Mouse (Mus musculus): ENCODE results near the gene Lrrc19.
"Not testable (repeated sequence)": the region's sequence is repeated elsewhere in the genome, so short reads cannot be mapped to it uniquely, and the experiment has no call there.

Lrrc19 gene

DNA sequence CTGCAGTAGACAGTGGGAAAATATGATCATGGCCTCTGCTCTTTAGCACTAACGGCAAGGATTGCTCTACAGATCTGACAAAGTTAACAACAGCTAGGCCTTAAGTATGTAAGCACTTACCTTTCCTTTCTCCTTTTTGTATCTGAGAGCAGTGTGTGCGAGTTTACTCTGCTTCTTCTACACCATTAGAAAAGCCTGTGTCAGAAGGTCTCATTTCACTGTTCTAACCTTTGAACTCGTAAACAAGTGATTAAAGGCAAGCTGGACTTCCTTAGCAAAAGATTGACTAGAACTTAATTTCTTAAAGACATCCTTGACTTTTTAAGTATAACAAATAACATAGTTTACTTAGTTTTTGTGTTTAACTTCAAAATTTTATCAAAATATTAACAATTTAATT, at the start of gene Lrrc19:
Gene Lrrc19, minus strand, starts transcription at position 225 of the 400 bp plus-strand sequence.
- in situ Hi-C loops (cut with MboI; ENCODE audit: unreplicated experiment in 2 of 2) = no loop called here

GRCm38 (mm10) chr4:94696368-94696767, 46.4 kb upstream of the Lrrc19 start:
- in situ Hi-C loops (cut with MboI; ENCODE audit: unreplicated experiment in 2 of 2) = no loop called here

DNA sequence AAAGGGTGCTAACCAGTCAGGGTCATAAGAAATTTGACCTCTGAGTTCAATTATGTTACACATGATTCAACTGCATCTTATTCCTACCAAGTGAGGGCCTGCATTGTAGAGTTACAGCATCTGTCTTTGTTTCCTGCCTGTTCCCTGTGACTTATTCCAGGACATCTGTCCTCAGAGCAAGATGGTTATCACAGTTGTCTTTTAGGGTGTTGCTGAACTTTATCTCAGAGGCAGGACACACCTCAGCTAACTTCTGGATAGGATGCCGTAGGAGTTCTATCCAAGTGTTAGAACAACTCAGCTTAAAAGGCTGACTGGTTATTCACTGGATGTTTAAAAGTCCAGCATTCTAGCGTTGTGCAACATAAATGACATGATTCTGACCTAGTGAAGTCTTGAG, 42.2 kb upstream of the Lrrc19 start:
- in situ Hi-C loops (cut with MboI; ENCODE audit: unreplicated experiment in 2 of 2) = no loop called here

DNA sequence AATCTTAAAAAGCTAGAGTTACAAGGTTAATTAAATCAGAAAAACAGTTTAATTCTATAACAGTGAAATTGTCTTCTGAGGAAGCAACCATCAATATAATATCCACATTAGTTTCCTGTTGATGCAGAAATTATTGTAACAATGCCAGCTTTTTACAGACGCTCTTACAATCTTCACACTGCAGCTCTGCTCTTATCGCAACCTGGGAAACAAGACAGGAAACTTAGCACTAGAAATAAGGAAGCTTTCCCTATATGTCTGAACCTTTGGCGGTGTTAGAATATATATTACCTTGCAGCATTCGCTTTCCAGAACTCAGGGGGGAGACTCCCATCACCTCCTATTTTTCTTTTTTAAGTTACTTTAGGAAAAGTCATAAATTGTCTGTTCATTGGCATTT, 41.1 kb upstream of the Lrrc19 start:
- in situ Hi-C loops (cut with MboI; ENCODE audit: unreplicated experiment in 2 of 2) = no loop called here

DNA sequence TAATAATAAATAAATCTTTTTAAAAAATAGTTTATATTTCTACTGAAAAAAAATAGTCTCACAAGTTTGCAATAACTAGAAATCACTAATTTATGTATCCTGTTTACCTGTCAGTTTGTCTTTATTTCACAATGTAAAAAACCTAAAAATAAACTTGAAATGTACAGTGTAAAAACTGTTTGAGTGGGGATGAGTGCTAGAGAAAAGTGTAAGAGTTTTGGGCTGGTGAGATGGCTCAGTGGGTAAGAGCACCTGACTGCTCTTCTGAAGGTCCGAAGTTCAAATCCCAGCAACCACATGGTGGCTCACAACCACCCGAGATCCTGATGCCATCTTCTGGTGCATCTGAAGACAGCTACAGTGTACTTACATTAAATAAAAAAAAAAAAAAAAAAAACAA, 39.9 kb upstream of the Lrrc19 start:
- in situ Hi-C loops (cut with MboI; ENCODE audit: unreplicated experiment in 2 of 2) = loop anchor here in 1 of 2 experiments (10.0 kb wide), 1 partner anchor 1235 kb away; no protein-coding TSS in a partner anchor

GRCm38 (mm10) chr4:94683305-94683704, 33.4 kb upstream of the Lrrc19 start:
- in situ Hi-C loops (cut with MboI; ENCODE audit: unreplicated experiment in 2 of 2) = loop anchor here in 1 of 2 experiments (10.0 kb wide), 1 partner anchor 1241 kb away; no protein-coding TSS in a partner anchor

DNA sequence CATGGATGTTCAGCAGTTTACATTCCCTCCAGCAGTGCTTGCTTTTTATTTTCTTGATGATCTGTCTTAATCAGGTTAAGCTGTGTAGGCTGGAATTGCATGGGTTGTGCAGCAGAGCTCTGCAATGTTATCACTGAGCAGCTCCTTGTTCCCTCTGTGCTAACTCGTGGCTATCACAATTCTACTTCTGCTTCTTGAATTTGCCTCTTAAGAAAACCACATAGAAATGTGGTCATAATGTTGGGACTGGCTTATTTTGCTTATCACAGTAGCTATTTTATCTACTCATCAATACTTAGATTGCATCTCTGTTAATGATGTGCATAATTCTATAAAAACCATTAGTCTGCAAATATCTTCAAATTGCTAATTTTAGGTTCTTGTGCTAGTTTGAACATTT, 32.1 kb upstream of the Lrrc19 start:
- in situ Hi-C loops (cut with MboI; ENCODE audit: unreplicated experiment in 2 of 2) = loop anchor here in 1 of 2 experiments (10.0 kb wide), 1 partner anchor 1243 kb away; no protein-coding TSS in a partner anchor

DNA sequence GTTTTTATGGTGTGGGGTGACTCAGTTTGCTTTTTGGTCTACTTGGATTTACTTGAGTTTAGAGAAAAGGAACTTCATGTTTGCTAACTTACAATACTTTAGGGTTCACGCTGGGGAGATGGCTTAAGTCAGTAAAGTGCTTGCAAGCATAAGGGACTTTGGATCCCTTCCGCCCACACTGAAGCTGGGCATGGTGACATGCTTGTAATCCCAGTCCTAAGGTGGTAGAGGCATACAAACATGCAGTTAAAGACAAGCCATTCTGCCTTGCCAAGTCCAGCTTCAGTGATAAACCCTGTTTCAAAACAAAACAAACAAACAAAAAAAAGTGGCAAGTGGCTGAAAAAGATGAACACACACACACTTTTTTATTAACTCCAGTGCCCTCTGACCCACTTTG, 31.2 kb upstream of the Lrrc19 start:
- in situ Hi-C loops (cut with MboI; ENCODE audit: unreplicated experiment in 2 of 2) = loop anchor here in 1 of 2 experiments (10.0 kb wide), 1 partner anchor 1244 kb away; no protein-coding TSS in a partner anchor

- in situ Hi-C loops (cut with MboI; ENCODE audit: unreplicated experiment in 2 of 2) = loop anchor here in 1 of 2 experiments (10.0 kb wide), 1 partner anchor 1244 kb away; no protein-coding TSS in a partner anchor
Measured at GRCm38 (mm10) chr4:94680662-94681061, 30.7 kb upstream of the Lrrc19 start.

- in situ Hi-C loops (cut with MboI; ENCODE audit: unreplicated experiment in 2 of 2) = loop anchor here (5.0 kb wide), 2 partner anchors 233 to 1253 kb away; no protein-coding TSS in a partner anchor
Measured at GRCm38 (mm10) chr4:94669718-94670117, 19.8 kb upstream of the Lrrc19 start.

- in situ Hi-C loops (cut with MboI; ENCODE audit: unreplicated experiment in 2 of 2) = not testable (repeated sequence)
Measured at GRCm38 (mm10) chr4:94650426-94651175, 657 bp upstream of the Lrrc19 start.

GRCm38 (mm10) chr4:94643141-94643540, 6.8 kb downstream of the Lrrc19 start:
- in situ Hi-C loops (cut with MboI; ENCODE audit: unreplicated experiment in 2 of 2) = no loop called here

- in situ Hi-C loops (cut with MboI; ENCODE audit: unreplicated experiment in 2 of 2) = no loop called here
Measured at GRCm38 (mm10) chr4:94620077-94620476, 29.9 kb downstream of the Lrrc19 start.

GRCm38 (mm10) chr4:94614627-94615006, 35.3 kb downstream of the Lrrc19 start:
- in situ Hi-C loops (cut with MboI; ENCODE audit: unreplicated experiment in 2 of 2) = no loop called here

- in situ Hi-C loops (cut with MboI; ENCODE audit: unreplicated experiment in 2 of 2) = no loop called here
Measured at GRCm38 (mm10) chr4:94613972-94614626, 35.8 kb downstream of the Lrrc19 start, which contains the start of gene Ift74. TSS of gene Ift74 (plus strand) at chr4:94614491.

GRCm38 (mm10) chr4:94610339-94610738, 39.6 kb downstream of the Lrrc19 start:
- in situ Hi-C loops (cut with MboI; ENCODE audit: unreplicated experiment in 2 of 2) = no loop called here

GRCm38 (mm10) chr4:94605591-94605990, 44.4 kb downstream of the Lrrc19 start:
- in situ Hi-C loops (cut with MboI; ENCODE audit: unreplicated experiment in 2 of 2) = no loop called here

GRCm38 (mm10) chr4:94604452-94605019, 45.4 kb downstream of the Lrrc19 start:
- in situ Hi-C loops (cut with MboI; ENCODE audit: unreplicated experiment in 2 of 2) = no loop called here

GRCm38 (mm10) chr4:94603031-94603629, 46.8 kb downstream of the Lrrc19 start, which contains the start of gene Plaa:
TSS of gene Plaa (minus strand) at chr4:94603244.
- in situ Hi-C loops (cut with MboI; ENCODE audit: unreplicated experiment in 2 of 2) = no loop called here

DNA sequence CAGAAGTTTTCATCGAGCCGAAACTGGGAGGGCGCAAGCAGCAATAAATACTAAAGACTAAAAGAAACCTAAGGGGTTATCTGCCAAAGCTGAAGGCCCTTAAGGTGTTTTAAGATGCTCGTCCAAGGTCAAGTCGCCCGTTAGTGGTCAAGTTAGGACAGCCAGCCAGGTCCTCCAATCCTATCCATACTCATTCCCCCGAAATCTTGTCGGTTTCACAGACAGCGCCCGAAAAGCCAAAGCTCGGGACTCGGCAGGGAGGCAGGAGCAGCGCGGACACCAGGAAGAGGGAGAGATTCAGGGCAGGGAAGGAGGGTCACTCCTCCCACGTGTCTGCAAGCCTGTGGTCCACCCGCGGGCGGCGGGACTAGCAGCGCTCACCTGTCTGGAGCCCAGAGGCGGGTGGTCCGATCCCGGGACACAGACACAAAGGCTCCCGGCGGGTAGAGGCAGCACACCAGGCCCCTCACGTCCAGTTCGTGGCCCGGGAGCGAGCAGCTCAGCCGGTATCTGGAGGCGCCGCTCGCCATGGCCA, 47.4 kb downstream of the Lrrc19 start:
- in situ Hi-C loops (cut with MboI; ENCODE audit: unreplicated experiment in 2 of 2) = no loop called here

Data from v-Abl transformed pro-B cells (cell line).